Mouse (Mus musculus) myocyte (in vitro differentiated cells): ENCODE measurements around the gene Ccdc144b.

Experiments
- MAX ChIP-seq: IDR thresholded peaks from one replicate; pipeline ENCODE4 v1.6.1; 2011; ENCODE audit warnings: low read depth, mild to moderate bottlenecking, control low read depth
- MYOG ChIP-seq, 3 experiments: IDR thresholded peaks; one replicate each; pipeline ENCODE4 v1.6.1; 2011; ENCODE audit warnings: control low read depth in 2 of 3, low read depth in 2 of 3, mild to moderate bottlenecking in 2 of 3; ENCODE audit not compliant: insufficient read length in 2 of 3, control insufficient read depth in 1 of 3, insufficient read depth in 1 of 3
- POLR2A ChIP-seq: IDR thresholded peaks from one replicate; pipeline ENCODE4 v1.6.1; 2011; ENCODE audit warnings: low read depth, mild to moderate bottlenecking, control low read depth, moderate library complexity; ENCODE audit not compliant: insufficient read length
- TCF12 ChIP-seq: IDR thresholded peaks from one replicate; pipeline ENCODE4 v1.6.1; 2011; ENCODE audit warnings: mild to moderate bottlenecking, control low read depth; ENCODE audit not compliant: poor library complexity, insufficient read depth, severe bottlenecking
- TCF3 ChIP-seq: IDR thresholded peaks from one replicate; pipeline ENCODE4 v1.6.1; 2011; ENCODE audit warnings: low read depth, control low read depth; ENCODE audit not compliant: insufficient read length
- USF1 ChIP-seq: IDR thresholded peaks from one replicate; pipeline ENCODE4 v1.6.1; 2011; ENCODE audit warnings: low read depth, mild to moderate bottlenecking, control low read depth, moderate library complexity

DNA sequence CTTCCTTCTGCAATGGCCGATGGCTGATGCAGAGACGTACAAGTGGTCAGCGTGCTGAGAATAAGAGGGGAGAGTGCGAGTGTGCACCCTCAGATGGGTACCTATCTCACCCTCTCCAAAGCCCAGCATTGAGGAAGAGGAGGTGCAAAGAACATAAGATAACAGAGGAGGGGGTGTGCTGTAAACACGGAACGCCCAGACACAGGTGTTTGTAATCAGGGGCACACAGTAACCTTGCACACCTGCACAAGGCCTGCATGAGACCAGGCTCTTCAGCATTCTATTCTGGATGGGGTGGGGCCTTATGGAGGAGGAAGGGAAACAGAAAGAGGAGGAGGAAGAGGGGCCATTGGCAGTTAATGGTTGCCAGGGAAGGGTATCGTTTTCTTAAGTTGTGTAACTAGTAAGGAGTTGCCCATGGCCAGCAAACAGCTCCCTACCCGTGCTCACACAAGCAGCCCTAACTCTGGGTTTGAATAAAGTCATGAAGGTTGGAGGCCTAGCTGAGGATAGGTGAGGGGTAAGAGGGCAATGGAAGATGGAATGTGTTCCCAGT lies 85.9 kb downstream of the Ccdc144b start:
- TF ChIP-seq POLR2A (no peak), MYOG (IDR thresholded peaks at IDR 0.05; ENCODE audit: control insufficient read depth in 1 of 3, insufficient read depth in 1 of 3, insufficient read length in 2 of 3, low read depth in 2 of 3) (no peak), MAX (no peak), TCF12 (no peak), USF1 (no peak), TCF3 (no peak)
